Mouse (Mus musculus) heart, postnatal 14 days (tissue): ENCODE results near the gene Gm3435. TPM values are rescaled to one million over a fixed set of nuclear protein-coding genes. Genes with fewer than 3 reads are reported as not detected.

Experiments used
- total RNA-seq, 2 experiments: library from RNA; stranded (reverse); gene quantifications; 2 replicates each; pipeline ENCODE4 v1.2.3; 2021

Gm3435 gene
- total RNA-seq, 2 experiments from 2014 or later: 1.4 to 1.5 TPM

Other genes with a start within 250 kb of the Gm3435 start
- 1 to 10 TPM in 1 of 2 experiments, under 1 TPM in 1; 0.73 to 1.7 TPM for gene Wdr27, start 67.0 kb upstream of the Gm3435 start, total RNA-seq
- gene 1600012H06Rik, start 67.0 kb upstream of the Gm3435 start, total RNA-seq: 10 to 100 TPM; 13.1 to 14.6 TPM
- gene Phf10, start 48.9 kb upstream of the Gm3435 start, total RNA-seq: 10 to 100 TPM; 48.8 to 49.7 TPM
- 1 to 10 TPM; 2.0 to 3.6 TPM for gene 9030025P20Rik, start 31.7 kb upstream of the Gm3435 start, total RNA-seq
- gene Gm3417, start 31.4 kb upstream of the Gm3435 start, total RNA-seq: not detected
- gene Ermard, start 31.0 kb downstream of the Gm3435 start, total RNA-seq: 10 to 100 TPM; 29.0 to 33.6 TPM
- gene Tcte3, start 31.3 kb downstream of the Gm3435 start, total RNA-seq: under 1 TPM in 1 of 2 experiments, not detected in 1; 1.00 TPM
- gene Gm3448, start 31.4 kb downstream of the Gm3435 start, total RNA-seq: 1 to 10 TPM; 1.3 to 1.6 TPM